Mouse (Mus musculus): Measurements from ENCODE around the gene Cyp3a13. TPM values are rescaled to one million over a fixed set of nuclear protein-coding genes. Genes with fewer than 3 reads are reported as not detected.
"Not testable (repeated sequence)": the region's sequence is repeated elsewhere in the genome, so short reads cannot be mapped to it uniquely, and the experiment has no call there.

The Cyp3a13 gene
- total RNA-seq (2021) (under 1 TPM in 1 of 2 experiments, not detected in 1; 0.58 TPM), polyA plus RNA-seq (2012; rRNA removed) (not detected in 2 replicates)
- long read RNA-seq, result 0 reads

DNA sequence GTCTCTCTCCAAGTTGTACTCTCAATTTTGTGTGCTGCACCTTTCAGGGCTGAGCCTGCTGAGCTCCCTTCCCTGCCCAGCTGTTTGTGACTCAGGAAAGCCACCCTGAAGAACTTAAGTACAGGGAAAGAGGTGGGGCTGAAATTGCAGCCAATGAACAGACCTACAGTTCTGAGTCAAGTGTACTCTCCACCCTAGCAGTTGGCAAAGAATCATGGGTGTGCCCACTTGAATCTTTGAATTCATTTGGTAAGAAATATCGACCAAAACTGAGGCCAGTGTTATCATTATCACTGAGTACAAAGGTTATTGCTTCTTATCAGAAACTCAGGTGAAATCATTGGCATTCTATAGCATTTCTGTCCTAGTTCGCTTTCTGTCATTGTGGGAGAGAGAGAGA lies at the start of gene Cyp3a13:
Gene Cyp3a13, minus strand, starts transcription at position 88 of the 400 bp plus-strand sequence.
- DNase-seq, result peak; percentile 3

DNA sequence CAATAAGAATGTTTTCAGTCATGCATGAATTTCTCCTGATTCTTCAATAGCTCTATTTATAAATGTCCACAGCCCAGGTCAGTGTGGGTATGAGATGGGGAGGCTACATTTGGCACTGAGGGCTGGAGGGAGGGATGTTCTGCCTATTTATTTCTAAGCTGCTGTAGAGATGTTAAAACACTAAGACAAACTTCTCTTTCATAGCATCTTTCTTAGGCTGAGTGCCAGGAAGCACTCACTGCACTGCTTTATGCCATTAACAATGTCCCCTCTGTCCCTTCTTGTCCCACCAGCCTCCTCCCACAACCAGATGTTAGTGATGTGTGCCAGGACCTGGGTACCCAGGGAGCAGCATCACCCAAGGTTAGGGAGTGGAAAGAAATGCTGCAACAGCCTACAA lies 45.1 kb upstream of the Cyp3a13 start:
- DNase-seq, result no peak

GRCm38 (mm10) chr5:137962945-137963344 lies 41.5 kb upstream of the Cyp3a13 start, which contains the start of gene Gjc3:
Gene Gjc3 (minus strand): TSS chr5:137963098.
- DNase-seq, result no peak

GRCm38 (mm10) chr5:137956404-137956803 lies 35.0 kb upstream of the Cyp3a13 start:
- DNase-seq, result no peak

DNA sequence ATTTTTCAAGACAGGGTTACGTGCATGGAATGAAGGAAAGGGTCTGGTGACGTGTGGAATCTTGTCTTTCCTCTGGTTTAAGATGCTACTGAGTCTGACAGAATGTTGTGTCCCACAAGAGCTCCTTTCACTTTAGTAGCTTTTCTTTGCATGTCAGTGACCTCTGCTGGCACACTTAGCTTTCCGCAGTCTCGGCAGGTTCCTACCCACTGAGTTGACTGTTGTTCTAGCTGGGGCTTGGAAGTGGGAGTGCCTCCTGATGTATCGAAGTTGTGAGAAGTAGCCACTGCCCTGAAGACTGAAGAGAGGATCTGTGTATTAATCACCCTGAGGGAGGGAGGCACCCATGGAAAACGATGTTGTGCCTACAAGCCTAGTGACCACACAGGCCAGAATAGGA lies 29.8 kb upstream of the Cyp3a13 start:
- peak; percentile 8 for DNase-seq

GRCm38 (mm10) chr5:137947303-137947702 lies 25.9 kb upstream of the Cyp3a13 start:
- DNase-seq, result no peak

DNA sequence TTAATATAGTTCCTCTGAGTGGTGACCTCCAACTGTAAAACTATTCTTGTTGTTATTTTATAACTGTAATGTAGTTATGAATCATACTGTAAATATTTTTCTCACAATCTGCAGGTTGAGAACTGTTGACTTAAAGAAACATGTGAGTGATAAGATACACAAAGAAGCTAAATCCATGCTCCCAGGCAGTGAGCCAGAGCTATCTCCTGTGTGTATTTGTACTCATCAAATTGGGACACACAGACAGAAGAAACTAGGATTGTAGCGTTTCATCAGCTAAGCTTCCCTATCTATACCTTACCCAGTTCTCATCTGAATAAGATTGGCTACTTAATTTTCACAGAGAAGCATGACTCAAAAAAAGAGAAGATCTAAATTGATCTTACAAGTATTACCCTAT lies 21.7 kb upstream of the Cyp3a13 start:
- no peak for DNase-seq

- DNase-seq, result no peak
Observed at GRCm38 (mm10) chr5:137940948-137941347, 19.5 kb upstream of the Cyp3a13 start.

GRCm38 (mm10) chr5:137937238-137937637 lies 15.8 kb upstream of the Cyp3a13 start:
- DNase-seq, result no peak

- DNase-seq, result no peak
Observed at GRCm38 (mm10) chr5:137936486-137936885, 15.1 kb upstream of the Cyp3a13 start.

GRCm38 (mm10) chr5:137933934-137934333 lies 12.5 kb upstream of the Cyp3a13 start:
- not testable (repeated sequence) for DNase-seq

GRCm38 (mm10) chr5:137928439-137928838 lies 7.0 kb upstream of the Cyp3a13 start:
- no peak for DNase-seq

- DNase-seq, result no peak
Observed at GRCm38 (mm10) chr5:137922171-137922570, 752 bp upstream of the Cyp3a13 start.

- DNase-seq, result no peak
Observed at GRCm38 (mm10) chr5:137915550-137915949, 5.9 kb downstream of the Cyp3a13 start.

DNA sequence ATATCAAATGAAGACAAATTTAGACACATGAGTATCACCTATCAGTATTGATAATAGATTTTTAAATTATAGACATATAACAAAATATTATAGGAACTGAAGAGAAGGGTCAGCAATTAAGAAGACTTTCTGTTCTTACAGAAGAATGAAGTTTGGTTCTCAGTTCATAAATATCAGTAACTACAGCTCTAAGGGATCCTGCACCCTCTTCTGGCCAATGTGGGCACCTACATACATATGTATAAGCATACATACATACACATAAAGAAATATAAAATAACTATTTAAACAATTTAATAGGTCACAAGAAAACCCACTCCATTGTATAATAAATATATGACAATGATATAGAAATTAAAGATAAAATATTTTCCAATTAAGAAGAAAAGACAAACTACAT lies 6.9 kb downstream of the Cyp3a13 start:
- DNase-seq, result no peak

- DNase-seq, result no peak
Observed at GRCm38 (mm10) chr5:137909564-137910262, 11.7 kb downstream of the Cyp3a13 start.

DNA sequence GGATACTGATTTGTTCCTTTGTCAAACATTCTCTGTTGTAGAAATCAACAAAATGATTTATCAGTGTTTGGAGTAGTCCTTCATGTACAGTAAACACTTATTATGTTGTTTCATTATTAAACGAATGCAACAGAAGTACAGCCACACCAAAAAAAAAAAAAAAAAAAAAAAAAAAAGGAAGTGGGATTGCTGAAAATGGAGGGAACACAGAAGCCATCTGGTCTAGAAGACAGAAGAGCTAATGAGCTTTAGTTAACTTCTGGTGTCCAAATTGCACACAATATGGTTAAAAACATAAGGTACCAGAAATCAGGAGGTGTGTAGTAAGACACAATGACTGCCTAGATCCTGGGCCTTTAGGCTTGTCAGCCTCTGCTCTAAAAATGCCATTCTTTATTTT lies 23.6 kb downstream of the Cyp3a13 start:
- DNase-seq, result no peak

GRCm38 (mm10) chr5:137892954-137893353 lies 28.5 kb downstream of the Cyp3a13 start:
- no peak for DNase-seq

GRCm38 (mm10) chr5:137887666-137888065 lies 33.8 kb downstream of the Cyp3a13 start:
- no peak for DNase-seq

DNA sequence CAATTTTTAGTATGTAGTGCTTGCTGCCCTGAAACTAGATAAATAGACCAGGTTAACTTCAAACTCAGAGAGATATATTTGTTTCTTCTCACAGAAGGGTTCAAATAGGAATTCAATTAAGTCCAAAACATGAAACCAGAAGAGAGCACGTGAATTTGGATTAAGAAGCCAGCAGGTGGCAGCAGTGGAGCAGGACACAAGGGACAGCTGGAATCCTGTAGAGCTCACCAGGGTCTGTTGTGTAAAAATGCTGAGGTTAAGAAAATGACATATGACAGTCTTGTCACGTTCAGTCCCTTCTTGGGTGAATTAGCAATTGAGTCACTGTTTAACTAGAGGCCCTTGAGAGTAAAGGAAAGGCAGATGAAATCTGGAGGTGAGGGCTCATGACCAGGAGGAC lies 35.5 kb downstream of the Cyp3a13 start:
- DNase-seq, result peak; percentile 52

DNA sequence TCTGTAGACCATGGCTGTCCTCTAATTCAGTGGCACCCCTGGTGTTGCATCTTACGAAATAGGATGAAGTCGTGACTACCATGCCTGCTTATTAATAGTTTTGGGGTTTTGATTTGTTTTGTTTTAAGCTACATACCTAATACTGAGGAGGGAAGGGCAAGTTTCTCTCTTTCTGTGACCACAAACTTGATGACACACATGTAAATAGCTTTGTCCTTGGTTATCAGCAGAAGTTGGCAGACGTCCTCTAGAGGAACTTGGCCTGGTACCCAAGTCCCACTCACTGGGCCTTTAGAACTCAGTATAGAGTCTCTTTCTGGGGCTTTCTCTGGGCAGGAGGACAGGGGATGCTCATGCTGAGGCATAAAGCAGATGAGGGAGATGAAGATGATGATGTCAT lies 38.1 kb downstream of the Cyp3a13 start:
- DNase-seq, result peak; percentile 43

- no peak for DNase-seq
Observed at GRCm38 (mm10) chr5:137882922-137883321, 38.5 kb downstream of the Cyp3a13 start.

GRCm38 (mm10) chr5:137877860-137878259 lies 43.6 kb downstream of the Cyp3a13 start:
- DNase-seq, result peak; percentile 17

GRCm38 (mm10) chr5:137875054-137875453 lies 46.4 kb downstream of the Cyp3a13 start:
- DNase-seq, result no peak

Measured in adrenal gland, adult 2 months (tissue).